Mouse (Mus musculus): ENCODE data around the gene Galk1. TPM values are rescaled to one million over a fixed set of nuclear protein-coding genes. Genes with fewer than 3 reads are reported as not detected.

Galk1 gene
- polyA plus RNA-seq, 1 experiment = 150 TPM

- TF ChIP-seq CEBPB (IDR thresholded peaks at IDR 0.05; ENCODE audit: low read depth) (no peak), CTCF (IDR thresholded peaks at IDR 0.05; ENCODE audit: control insufficient read depth, insufficient read depth, insufficient read length) (no peak), MYOG (IDR thresholded peaks at IDR 0.05; ENCODE audit: control insufficient read depth, extremely low read depth, insufficient read length) (no peak)
- peaks cover 4% of the 10 kb centered on the region for H3K79me3 ChIP-seq (ENCODE audit: low read depth)
- H3K79me2 ChIP-seq (ENCODE audit: control insufficient read depth, insufficient read depth) = peaks cover 15% of the 10 kb centered on the region
- no peaks in the 10 kb centered on the region for H3K27me3 ChIP-seq (ENCODE audit: control insufficient read depth, insufficient read depth, insufficient read length)
- peaks cover 19% of the 10 kb centered on the region for H3K36me3 ChIP-seq (ENCODE audit: control insufficient read depth, insufficient read depth)
- H3ac ChIP-seq (ENCODE audit: control insufficient read depth, insufficient read length, low read depth) = no peak overlapping the region
- no peak overlapping the region for H3K4me3 ChIP-seq (ENCODE audit: insufficient read depth, poor library complexity, severe bottlenecking)
These were observed 5.2 kb downstream of the Galk1 start for GRCm38 (mm10) chr11:116007095-116007850.

- Histone ChIP-seq H3K4me3 (ENCODE audit: insufficient read depth, poor library complexity, severe bottlenecking) (no peak overlapping the region), H3K27me3 (ENCODE audit: control insufficient read depth, insufficient read depth, insufficient read length) (no peaks in the 10 kb centered on the region), H3K36me3 (ENCODE audit: control insufficient read depth, insufficient read depth) (peaks cover 19% of the 10 kb centered on the region), H3ac (ENCODE audit: control insufficient read depth, insufficient read length, low read depth) (no peak overlapping the region), H3K79me2 (ENCODE audit: control insufficient read depth, insufficient read depth) (peaks cover 1% of the 10 kb centered on the region), H3K79me3 (ENCODE audit: low read depth) (peaks cover 2% of the 10 kb centered on the region)
- TF ChIP-seq MYOG (IDR thresholded peaks at IDR 0.05; ENCODE audit: control insufficient read depth, extremely low read depth, insufficient read length) (no peak), MYOD1 (IDR thresholded peaks at IDR 0.05; ENCODE audit: control insufficient read depth, insufficient read length, low read depth) (no peak), CTCF (IDR thresholded peaks at IDR 0.05; ENCODE audit: control insufficient read depth, insufficient read depth, insufficient read length) (no peak), USF1 (IDR thresholded peaks at IDR 0.05; ENCODE audit: low read depth) (no peak), MAX (IDR thresholded peaks at IDR 0.05) (no peak), FOSL1 (IDR thresholded peaks at IDR 0.05; ENCODE audit: insufficient read depth, low read length, poor library complexity, severe bottlenecking) (no peak), CEBPB (IDR thresholded peaks at IDR 0.05; ENCODE audit: low read depth) (no peak)
These were observed 6.7 kb downstream of the Galk1 start for GRCm38 (mm10) chr11:116005701-116006419.

GRCm38 (mm10) chr11:116004840-116005700, 7.4 kb downstream of the Galk1 start:
- Histone ChIP-seq H3K36me3 (ENCODE audit: control insufficient read depth, insufficient read depth) (peaks cover 19% of the 10 kb centered on the region), H3K79me2 (ENCODE audit: control insufficient read depth, insufficient read depth) (no peaks in the 10 kb centered on the region), H3K4me3 (ENCODE audit: insufficient read depth, poor library complexity, severe bottlenecking) (no peak overlapping the region), H3K79me3 (ENCODE audit: low read depth) (no peaks in the 10 kb centered on the region), H3ac (ENCODE audit: control insufficient read depth, insufficient read length, low read depth) (peak overlapping the region; percentile 22), H3K27me3 (ENCODE audit: control insufficient read depth, insufficient read depth, insufficient read length) (no peaks in the 10 kb centered on the region)
- no peak for TF ChIP-seq MYOD1 (IDR thresholded peaks at IDR 0.05; ENCODE audit: control insufficient read depth, insufficient read length, low read depth)
- TF ChIP-seq CEBPB (IDR thresholded peaks at IDR 0.05; ENCODE audit: low read depth) = no peak
- peak; percentile 64 for TF ChIP-seq USF1 (IDR thresholded peaks at IDR 0.05; ENCODE audit: low read depth)
- TF ChIP-seq CTCF (IDR thresholded peaks at IDR 0.05; ENCODE audit: control insufficient read depth, insufficient read depth, insufficient read length) = peak; percentile 95

- H3ac ChIP-seq (ENCODE audit: control insufficient read depth, insufficient read length, low read depth) = peak overlapping the region; percentile 7
These were observed 8.2 kb downstream of the Galk1 start for GRCm38 (mm10) chr11:116004186-116004823.

GRCm38 (mm10) chr11:116002894-116003293, 9.6 kb downstream of the Galk1 start:
- Histone ChIP-seq H3K27me3 (ENCODE audit: control insufficient read depth, insufficient read depth, insufficient read length) (no peaks in the 10 kb centered on the region), H3K79me3 (ENCODE audit: low read depth) (no peaks in the 10 kb centered on the region), H3ac (ENCODE audit: control insufficient read depth, insufficient read length, low read depth) (no peak overlapping the region), H3K36me3 (ENCODE audit: control insufficient read depth, insufficient read depth) (peaks cover under 1% of the 10 kb centered on the region), H3K79me2 (ENCODE audit: control insufficient read depth, insufficient read depth) (no peaks in the 10 kb centered on the region), H3K4me3 (ENCODE audit: insufficient read depth, poor library complexity, severe bottlenecking) (no peak overlapping the region)
- TF ChIP-seq MYOG (IDR thresholded peaks at IDR 0.05; ENCODE audit: control insufficient read depth, extremely low read depth, insufficient read length) = no peak
- no peak for TF ChIP-seq USF1 (IDR thresholded peaks at IDR 0.05; ENCODE audit: low read depth)
- no peak for TF ChIP-seq MYOD1 (IDR thresholded peaks at IDR 0.05; ENCODE audit: control insufficient read depth, insufficient read length, low read depth)
- TF ChIP-seq FOSL1 (IDR thresholded peaks at IDR 0.05; ENCODE audit: insufficient read depth, low read length, poor library complexity, severe bottlenecking) = no peak

More at GRCm38 (mm10) chr11:116004186-116004823, 8.2 kb downstream of the Galk1 start:
- no peaks in the 10 kb centered on the region for H3K79me2 ChIP-seq (ENCODE audit: control insufficient read depth, insufficient read depth)
- peaks cover 13% of the 10 kb centered on the region for H3K36me3 ChIP-seq (ENCODE audit: control insufficient read depth, insufficient read depth)
- no peaks in the 10 kb centered on the region for H3K27me3 ChIP-seq (ENCODE audit: control insufficient read depth, insufficient read depth, insufficient read length)
- H3K79me3 ChIP-seq (ENCODE audit: low read depth) = no peaks in the 10 kb centered on the region
- no peak overlapping the region for H3K4me3 ChIP-seq (ENCODE audit: insufficient read depth, poor library complexity, severe bottlenecking)
- TF ChIP-seq USF1 (IDR thresholded peaks at IDR 0.05; ENCODE audit: low read depth) = no peak
- TF ChIP-seq CEBPB (IDR thresholded peaks at IDR 0.05; ENCODE audit: low read depth) = no peak
- no peak for TF ChIP-seq CTCF (IDR thresholded peaks at IDR 0.05; ENCODE audit: control insufficient read depth, insufficient read depth, insufficient read length)
- TF ChIP-seq MYOG (IDR thresholded peaks at IDR 0.05; ENCODE audit: control insufficient read depth, extremely low read depth, insufficient read length) = no peak
- no peak for TF ChIP-seq FOSL1 (IDR thresholded peaks at IDR 0.05; ENCODE audit: insufficient read depth, low read length, poor library complexity, severe bottlenecking)
- no peak for TF ChIP-seq MYOD1 (IDR thresholded peaks at IDR 0.05; ENCODE audit: control insufficient read depth, insufficient read length, low read depth)
- TF ChIP-seq MAX (IDR thresholded peaks at IDR 0.05) = no peak
